Mouse (Mus musculus) megakaryocyte progenitor cell, adult 5-6 weeks (primary cell): ENCODE data around the gene Gabra3. TPM values are rescaled to one million over a fixed set of nuclear protein-coding genes. Genes with fewer than 3 reads are reported as not detected.

Experiments
- ATAC-seq: replicated peaks from 2 replicates; pipeline ENCODE4 v1.8.0; 2016; ENCODE audit warnings: mild to moderate bottlenecking, moderate TSS enrichment, inconsistent platforms; ENCODE audit not compliant: poor library complexity
- total RNA-seq, 2 experiments: library from RNA; stranded (forward) in 1 of 2; stranded (reverse) in 1 of 2; fragments of 157-497, 149-512 nt in 1 of 2; fragments of 200-1000 nt in 1 of 2; gene quantifications; 2 replicates each; pipeline versions ENCODE4 v1.2.3 to v1.2.4; 2015 to 2017

The Gabra3 gene
- total RNA-seq (2015) (not detected in 2 replicates), total RNA-seq (2017) (not detected in 2 replicates)

DNA sequence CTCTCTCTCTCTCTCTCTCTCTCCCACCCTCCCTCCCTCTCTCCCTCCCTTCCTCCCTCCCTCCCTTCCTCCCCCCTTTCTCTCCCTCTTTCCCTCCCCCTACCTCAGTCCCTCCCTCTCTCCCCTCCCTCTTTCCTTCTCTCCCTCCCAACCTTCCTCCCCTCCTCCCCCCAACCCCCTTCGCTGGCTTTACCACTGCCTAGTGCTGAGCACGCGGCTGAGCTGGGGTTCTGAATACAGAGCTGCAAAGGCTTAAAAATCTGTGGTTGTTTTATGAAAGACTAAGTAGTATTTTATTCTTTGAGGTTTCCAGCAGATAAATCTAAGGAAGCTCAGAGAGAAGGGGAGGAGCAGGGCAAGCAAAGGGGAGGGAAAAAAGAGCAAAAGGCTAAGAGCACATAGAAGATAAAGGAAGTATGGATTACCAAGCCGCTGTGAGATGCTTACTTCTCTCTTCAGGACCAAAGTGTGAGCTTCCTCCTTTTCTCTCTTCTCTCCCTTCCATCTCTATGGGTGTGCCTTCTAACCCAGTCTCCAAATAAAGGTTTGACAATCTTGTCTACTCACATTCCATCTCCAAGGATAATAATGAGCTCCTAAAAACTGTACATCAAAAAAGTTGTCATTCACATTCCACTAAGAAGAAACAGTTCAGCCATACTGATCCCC is at the start of gene Gabra3:
Gene Gabra3, minus strand, starts transcription at position 619 of the 669 bp plus-strand sequence.
- ATAC-seq: no peak

GRCm38 (mm10) chrX:72655789-72656188 is 859 bp downstream of the Gabra3 start:
- ATAC-seq: no peak

DNA sequence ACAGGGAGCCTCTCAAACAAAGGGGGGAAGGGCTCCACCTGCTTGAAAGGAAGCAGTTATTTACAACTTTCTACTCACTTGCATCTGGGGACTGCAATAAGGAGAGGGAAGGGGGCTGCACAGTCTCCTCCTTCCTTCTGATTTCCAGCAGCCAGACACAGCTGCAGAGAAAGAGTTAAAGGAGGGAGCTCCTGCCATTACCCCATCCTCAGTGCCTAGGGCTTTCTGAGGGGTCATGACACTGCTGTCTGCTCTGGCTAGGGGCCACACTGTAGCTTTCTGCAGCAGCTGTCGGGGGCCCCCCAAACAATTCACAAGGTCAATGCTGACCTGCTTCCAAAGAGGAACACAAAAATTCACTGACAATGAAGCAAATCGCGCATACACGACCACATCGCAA is 1.3 kb downstream of the Gabra3 start:
- no peak for ATAC-seq

DNA sequence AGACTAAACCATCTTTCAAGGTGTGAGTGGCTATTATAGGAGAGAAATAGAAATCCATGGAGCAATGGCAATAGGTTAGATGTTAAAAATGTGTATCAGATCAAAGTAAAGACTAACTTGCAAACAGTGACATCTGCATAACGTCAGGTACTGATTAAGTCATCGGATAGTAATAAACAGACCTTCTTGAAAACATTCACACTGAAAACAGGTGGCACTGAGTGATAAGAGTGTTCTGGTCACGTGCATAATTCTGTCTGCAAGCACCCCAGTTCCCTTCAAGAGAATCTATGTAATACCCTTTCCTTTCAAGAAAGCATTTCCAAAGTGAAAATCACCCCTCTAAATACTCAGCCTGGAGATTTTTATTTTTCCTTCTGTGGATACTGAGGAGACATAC is 6.0 kb downstream of the Gabra3 start:
- no peak for ATAC-seq

DNA sequence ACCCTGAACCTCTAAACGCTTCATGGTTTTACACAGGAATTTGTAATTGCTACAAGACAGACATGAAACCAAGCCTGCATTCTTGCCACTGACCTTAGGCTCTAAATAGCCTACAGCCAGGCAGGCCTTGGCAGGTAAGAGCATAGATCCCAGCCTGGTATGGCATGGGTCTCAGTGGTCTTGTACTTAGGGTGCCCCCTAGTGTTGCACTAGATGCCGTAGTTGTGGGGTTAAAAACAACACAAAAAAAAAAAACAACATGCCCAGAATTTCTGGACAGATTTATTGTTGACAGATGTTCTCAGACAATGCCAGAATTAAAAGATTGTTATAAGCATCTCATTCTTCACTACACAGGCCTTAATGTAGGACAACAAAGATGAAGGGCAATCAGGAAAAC is 12.0 kb downstream of the Gabra3 start:
- ATAC-seq: no peak

DNA sequence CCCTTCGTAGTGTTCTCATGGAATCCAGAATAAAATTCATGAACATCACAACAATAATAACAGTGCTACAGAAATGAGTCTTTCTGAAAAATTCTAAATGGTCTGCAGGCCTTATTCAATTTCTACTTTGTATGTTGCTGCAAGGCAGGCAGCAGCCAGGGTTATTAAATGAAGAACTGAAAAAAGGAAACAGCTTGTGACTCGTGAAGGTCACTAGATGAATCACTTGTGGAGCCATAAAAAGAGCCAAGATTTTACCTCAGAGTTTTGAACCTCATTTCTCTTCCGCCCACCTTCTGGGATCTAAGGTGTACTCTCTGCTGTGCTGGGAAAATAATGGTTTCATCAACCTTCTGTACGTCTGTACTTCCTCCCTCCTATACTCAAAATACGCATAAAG is 159.4 kb downstream of the Gabra3 start:
- no peak for ATAC-seq

- ATAC-seq: no peak
Measured at GRCm38 (mm10) chrX:72489806-72490205, 166.8 kb downstream of the Gabra3 start.

GRCm38 (mm10) chrX:72386758-72387157 is 269.9 kb downstream of the Gabra3 start, which contains the start of gene Magea10:
TSS of gene Magea10 (minus strand) at chrX:72386858.
- ATAC-seq: no peak

Other genes with a start within 250 kb of the Gabra3 start
- not detected in 2 replicates for gene Gabrq, start 168.3 kb upstream of the Gabra3 start, total RNA-seq (2015)
- not detected in 2 replicates for gene Gabrq, start 168.3 kb upstream of the Gabra3 start, total RNA-seq (2017)